ENCODE assay signal across 8 mouse cellular contexts in genomic region chr13:63073911-63074675, GRCm38 (mm10).
DNase-seq lines count a peak whose midpoint lies in the region; ATAC-seq and TF ChIP-seq lines count a peak whose summit lies in the region.
"Had no signal": no experiment of that assay in that cellular context is flagged by ENCODE, and none has a peak within 500 bp of the region (broad histone marks: within the 10 kb centered on the region; RNA-seq: fewer than 3 reads in every experiment).

No protein-coding gene starts in this region.

- no peaks in the 10 kb centered on the region for H3K36me3 ChIP-seq in midbrain, postnatal 0 days (ENCODE audit: insufficient read depth, low read length)
- no peaks in the 10 kb centered on the region for H3K36me3 ChIP-seq in midbrain, embryonic 13.5 days
- no peaks in the 10 kb centered on the region for H3K36me3 ChIP-seq in forebrain, postnatal 0 days (ENCODE audit: insufficient read depth)
- H3K36me3 ChIP-seq in limb, embryonic 12.5 days: no peaks in the 10 kb centered on the region

- H3K27ac ChIP-seq in midbrain, postnatal 0 days (ENCODE audit: low read depth, low read length): no peak overlapping the region
- no peak overlapping the region for H3K27ac ChIP-seq in midbrain, embryonic 13.5 days
- H3K27ac ChIP-seq in forebrain, postnatal 0 days (ENCODE audit: low read depth, low read length): no peak overlapping the region
- H3K27ac ChIP-seq in limb, embryonic 12.5 days: peak overlapping the region; percentile 79

- no peaks in the 10 kb centered on the region for H3K27me3 ChIP-seq in midbrain, postnatal 0 days (ENCODE audit: insufficient read depth, low read length)
- H3K27me3 ChIP-seq in midbrain, embryonic 13.5 days: no peaks in the 10 kb centered on the region
- no peaks in the 10 kb centered on the region for H3K27me3 ChIP-seq in forebrain, postnatal 0 days (ENCODE audit: insufficient read depth, low read length)
- H3K27me3 ChIP-seq in limb, embryonic 12.5 days: no peaks in the 10 kb centered on the region

- H3K4me1 ChIP-seq in midbrain, postnatal 0 days (ENCODE audit: insufficient read depth, low read length): no peaks in the 10 kb centered on the region
- H3K4me1 ChIP-seq in midbrain, embryonic 13.5 days (replicated peaks): no peaks in the 10 kb centered on the region
- H3K4me1 ChIP-seq in forebrain, postnatal 0 days (ENCODE audit: insufficient read depth): no peaks in the 10 kb centered on the region
- H3K4me1 ChIP-seq in limb, embryonic 12.5 days (replicated peaks): peaks cover 23% of the 10 kb centered on the region

- TF ChIP-seq CTCF in midbrain, postnatal 0 days (IDR thresholded peaks at IDR 0.05): no peak
- no peak for TF ChIP-seq CTCF in forebrain, postnatal 0 days (IDR thresholded peaks at IDR 0.05; ENCODE audit: low read depth)

- no peak overlapping the region for H3K9ac ChIP-seq in midbrain, postnatal 0 days (replicated peaks; ENCODE audit: low read length, poor library complexity, severe bottlenecking)
- H3K9ac ChIP-seq in midbrain, embryonic 13.5 days (replicated peaks): no peak overlapping the region
- no peak overlapping the region for H3K9ac ChIP-seq in forebrain, postnatal 0 days
- no peak overlapping the region for H3K9ac ChIP-seq in limb, embryonic 12.5 days (replicated peaks)

- no peak for ATAC-seq in midbrain, postnatal 0 days (ENCODE audit: low FRiP score)
- ATAC-seq in midbrain, embryonic 13.5 days: no peak
- peak; percentile 93 for ATAC-seq in forebrain, postnatal 0 days
- no peak for ATAC-seq in limb, embryonic 12.5 days (ENCODE audit: insufficient number of reproducible peaks, insufficient read depth, low FRiP score, low TSS enrichment, low read depth)

- WGBS in midbrain, postnatal 0 days: 74% methylated on average over 9 of the region's 9 CpGs
- WGBS in midbrain, embryonic 13.5 days: 85% methylated on average over 9 of the region's 9 CpGs
- WGBS in forebrain, postnatal 0 days: 59% methylated on average over 9 of the region's 9 CpGs
- WGBS in limb, embryonic 12.5 days: 29% methylated on average over 9 of the region's 9 CpGs

- DNase-seq in midbrain, postnatal 0 days (ENCODE audit: low spot score): peak; percentile 28
- peak; percentile 64 for DNase-seq in forebrain, postnatal 0 days
- DNase-seq in spleen, postnatal 4 days (ENCODE audit: low spot score in 2 of 2): no peak
- no peak for DNase-seq in c-Kit-positive CD71-positive TER-119-positive erythroid progenitor cells, embryonic 14.5 days (ENCODE audit: low spot score)
- DNase-seq in neural tube, embryonic 10.5 days (ENCODE audit: extremely low spot score, low spot score): no peak
- DNase-seq: liver had no signal

- no peak overlapping the region for H3K4me2 ChIP-seq in midbrain, postnatal 0 days (ENCODE audit: low read depth, low read length, poor library complexity, severe bottlenecking)
- H3K4me2 ChIP-seq in midbrain, embryonic 13.5 days (replicated peaks): no peak overlapping the region
- H3K4me2 ChIP-seq in forebrain, postnatal 0 days (ENCODE audit: low read depth): no peak overlapping the region
- no peak overlapping the region for H3K4me2 ChIP-seq in limb, embryonic 12.5 days

- H3K9me3 ChIP-seq in midbrain, postnatal 0 days (ENCODE audit: low read length): no peaks in the 10 kb centered on the region
- no peaks in the 10 kb centered on the region for H3K9me3 ChIP-seq in midbrain, embryonic 13.5 days
- H3K9me3 ChIP-seq in forebrain, postnatal 0 days (ENCODE audit: low read length): no peaks in the 10 kb centered on the region
- no peaks in the 10 kb centered on the region for H3K9me3 ChIP-seq in limb, embryonic 12.5 days

- no peak overlapping the region for H3K4me3 ChIP-seq in midbrain, postnatal 0 days (ENCODE audit: low read depth, low read length)
- no peak overlapping the region for H3K4me3 ChIP-seq in midbrain, embryonic 13.5 days (replicated peaks)
- H3K4me3 ChIP-seq in forebrain, postnatal 0 days (ENCODE audit: low read depth, low read length): no peak overlapping the region
- no peak overlapping the region for H3K4me3 ChIP-seq in limb, embryonic 12.5 days (replicated peaks)

Comparison
In these comparisons a context has a peak if more than half of its experiments do, and no peak if none do; other contexts are left out.
1. DNase-seq: peak in midbrain, postnatal 0 days (single experiment) and forebrain, postnatal 0 days (single experiment); none in spleen, postnatal 4 days (0 of 2), c-Kit-positive CD71-positive TER-119-positive erythroid progenitor cells, embryonic 14.5 days (single experiment) and neural tube, embryonic 10.5 days (single experiment).